Mouse (Mus musculus) Patski (cell line): Measurements from ENCODE around the gene Omp. TPM values are rescaled to one million over a fixed set of nuclear protein-coding genes. Genes with fewer than 3 reads are reported as not detected.
"Not testable (repeated sequence)": the region's sequence is repeated elsewhere in the genome, so short reads cannot be mapped to it uniquely, and the experiment has no call there.

Experiments
- ATAC-seq: fragments of 100-300 bp; one replicate; pipeline ENCODE4 v1.8.0; 2021
- CTCF ChIA-PET: fragments of 350-600 bp; sonication (Branson Sonifier 250); formaldehyde crosslinking; loops from one replicate; lab custom pipeline; 2022; ENCODE audit warnings: inconsistent platforms; lab: Charles Lee
- POLR2A ChIA-PET: fragments of 350-600 bp; sonication (Branson Sonifier 250); formaldehyde crosslinking; loops from one replicate; lab custom pipeline; 2022; ENCODE audit warnings: antibody characterized with exemption, inconsistent platforms; lab: Charles Lee
- DNase-seq: peaks from one replicate; pipeline ENCODE4 v3.0.0-alpha.2; 2011; ENCODE audit warnings: low read depth, low spot score
- H3K27me3 ChIP-seq: fragments of 371-371 bp; one replicate; pipeline ENCODE4 v1.5.1; 2021
- CTCF ChIP-seq: fragments of 100-300 bp; IDR thresholded peaks from one replicate; pipeline ENCODE4 v1.5.1; 2021
- in situ Hi-C: fragments of 300-500 bp; cut with MboI; formaldehyde crosslinking; loops from 3 replicates; pipeline ENCODE4 v1.11.1; 2018; ENCODE audit warnings: low pct_unique_long_range_greater_than_20kb, mixed read lengths
- polyA plus RNA-seq: library from polyadenylated mRNA; unstranded; gene quantifications from one replicate; pipeline ENCODE4 v1.2.3, GENCODE M21; 2021

Gene Omp
- 0.62 TPM for polyA plus RNA-seq

GRCm38 (mm10) chr7:98145402-98145801, at the start of gene Omp:
Gene Omp, minus strand, starts transcription at chr7:98145502.
- POLR2A ChIA-PET: interaction anchor here (1.0 kb wide), 1 partner anchor 46 kb away, joined by 3 read pairs; no protein-coding TSS in a partner anchor
- ATAC-seq (no peak), DNase-seq (no peak)
- in situ Hi-C loops: no loop called here
- CTCF ChIA-PET: interaction anchor here (1.3 to 2.1 kb wide), 3 partner anchors 11 to 45 kb away, joined by 5 to 9 read pairs (median 7); no protein-coding TSS in a partner anchor
- TF ChIP-seq CTCF: no peak
- H3K27me3 ChIP-seq: no peaks in the 10 kb centered on the region

DNA sequence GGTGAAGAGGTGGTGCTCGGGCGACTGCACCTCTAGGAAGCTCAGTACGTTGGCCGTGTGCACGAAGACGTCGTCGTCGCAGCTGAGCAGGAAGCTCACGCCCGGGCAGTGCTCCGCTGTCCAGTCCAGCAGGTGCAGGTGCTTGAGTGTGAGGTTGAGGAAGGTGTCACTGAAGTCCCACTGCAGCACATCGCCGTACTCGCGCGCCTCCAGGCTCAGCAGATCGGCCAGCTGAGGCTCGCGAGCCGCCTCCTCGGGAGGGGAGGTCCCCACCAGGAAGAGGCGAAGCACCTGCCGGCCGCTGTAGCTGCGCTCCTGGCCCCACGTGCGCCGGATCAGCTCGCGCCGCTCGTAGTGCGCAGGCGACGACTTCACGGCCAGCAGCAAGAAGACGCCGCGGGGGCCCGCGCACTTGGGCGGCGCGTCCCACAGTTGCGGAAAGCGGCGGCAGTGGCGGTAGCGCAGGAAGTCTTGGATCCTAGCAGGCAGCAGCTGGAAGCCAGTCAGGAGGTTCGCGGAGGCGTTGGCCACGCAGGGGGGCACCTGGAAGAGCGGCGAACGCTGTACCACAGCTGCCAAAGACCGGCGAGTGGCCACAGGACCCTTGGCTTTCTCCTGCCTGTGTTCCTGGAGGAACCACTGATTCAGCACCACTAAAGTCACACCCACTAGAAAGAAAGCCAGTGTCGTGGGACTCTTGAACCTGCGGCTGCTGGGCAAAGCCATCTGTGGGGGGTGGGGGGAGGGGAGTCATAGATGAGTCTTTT, 48.9 kb upstream of the Omp start:
- CTCF ChIA-PET: interaction anchor here (1.0 to 1.4 kb wide), 3 partner anchors 8 to 118 kb away, joined by 3 to 4 read pairs (median 3); no protein-coding TSS in a partner anchor

DNA sequence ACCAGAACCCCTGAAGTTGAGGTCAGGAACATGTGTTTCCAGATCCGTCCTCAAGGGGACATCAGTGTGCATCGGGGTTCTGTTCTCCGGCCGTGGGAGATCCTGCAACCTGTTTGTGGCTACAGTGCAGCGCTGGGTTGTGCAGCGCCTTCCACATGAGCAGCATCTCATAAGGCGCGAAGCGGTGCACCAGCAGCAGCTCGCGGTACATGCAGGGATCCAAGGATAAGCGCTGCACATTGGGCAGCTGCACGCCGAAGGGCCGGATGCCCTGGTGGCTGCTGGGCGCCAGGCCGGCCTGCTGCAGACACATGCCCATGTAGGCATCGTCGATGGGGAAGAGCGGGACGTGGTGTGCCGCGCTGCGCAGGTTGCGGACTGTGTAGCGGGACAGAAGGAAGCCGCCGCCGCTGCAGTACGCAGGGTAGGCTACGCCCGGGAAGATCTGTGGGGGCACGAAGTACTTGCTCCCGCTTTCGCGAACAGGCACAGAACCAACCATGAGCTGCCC, 48.3 kb upstream of the Omp start:
- CTCF ChIA-PET: interaction anchor here (1.0 to 1.4 kb wide), 5 partner anchors 9 to 118 kb away, joined by 3 to 5 read pairs (median 4); no protein-coding TSS in a partner anchor

More for the DNA sequence above, 48.9 kb upstream of the Omp start:
- POLR2A ChIA-PET: interaction anchor here (0.7 to 1.2 kb wide), 2 partner anchors 39 to 58 kb away, joined by 3 read pairs; no protein-coding TSS in a partner anchor
- in situ Hi-C loops: loop anchor here (5.0 kb wide), 2 partner anchors 42 to 148 kb away; no protein-coding TSS in a partner anchor
- ATAC-seq (no peak), DNase-seq (no peak)
- H3K27me3 ChIP-seq: peaks cover 10% of the 10 kb centered on the region
- TF ChIP-seq CTCF: no peak

GRCm38 (mm10) chr7:98191571-98192250, 46.4 kb upstream of the Omp start:
- in situ Hi-C loops: loop anchor here (5.0 kb wide), 2 partner anchors 39 to 151 kb away; no protein-coding TSS in a partner anchor
- peak; percentile 91 for TF ChIP-seq CTCF
- peaks cover 10% of the 10 kb centered on the region for H3K27me3 ChIP-seq
- ChIA-PET CTCF (interaction anchor here (0.7 to 7.0 kb wide), 13 partner anchors 12 to 88 kb away, joined by 3 to 110 read pairs (median 6); no protein-coding TSS in a partner anchor), POLR2A (interaction anchor here (0.7 to 1.3 kb wide), 4 partner anchors 26 to 144 kb away, joined by 3 to 4 read pairs (median 3); partner anchors contain the start of gene Omp)
- ATAC-seq: peak; percentile 15
- DNase-seq: no peak

More for the DNA sequence above, 48.3 kb upstream of the Omp start:
- DNase-seq (no peak), ATAC-seq (no peak)
- TF ChIP-seq CTCF: peak; percentile 65
- POLR2A ChIA-PET: interaction anchor here (0.7 to 1.2 kb wide), 2 partner anchors 39 to 58 kb away, joined by 3 read pairs; no protein-coding TSS in a partner anchor
- H3K27me3 ChIP-seq: peaks cover 10% of the 10 kb centered on the region
- in situ Hi-C loops: loop anchor here (5.0 kb wide), 2 partner anchors 41 to 149 kb away; no protein-coding TSS in a partner anchor

DNA sequence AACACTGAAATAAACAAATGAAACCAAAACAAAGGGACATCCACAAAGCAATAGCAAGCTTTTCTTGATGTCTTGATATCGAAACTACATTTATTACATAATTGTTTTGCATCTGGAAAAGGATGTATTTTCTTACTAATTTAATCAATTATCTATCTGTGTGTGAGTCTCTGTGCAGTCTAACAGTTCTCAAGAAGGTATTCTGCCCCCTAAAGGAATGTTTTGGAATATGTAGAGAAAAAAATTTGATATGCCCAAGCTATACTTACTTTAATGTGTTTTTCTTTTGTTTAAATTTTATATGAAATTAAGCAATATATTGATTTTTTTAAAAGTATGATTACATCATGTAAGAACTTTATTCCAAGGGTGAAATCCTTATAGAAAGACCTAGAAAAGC, 45.3 kb upstream of the Omp start:
- H3K27me3 ChIP-seq: peaks cover 10% of the 10 kb centered on the region
- ATAC-seq (no peak), DNase-seq (no peak)
- in situ Hi-C loops: loop anchor here (5.0 kb wide), 2 partner anchors 38 to 152 kb away; no protein-coding TSS in a partner anchor
- ChIA-PET POLR2A (interaction anchor here (0.5 to 1.3 kb wide), 3 partner anchors 45 to 129 kb away, joined by 3 to 4 read pairs (median 3); partner anchors contain the start of gene Omp), CTCF (interaction anchor here (0.7 to 7.0 kb wide), 16 partner anchors 9 to 87 kb away, joined by 3 to 110 read pairs (median 6); partner anchors contain the start of genes B3gnt6 and Omp)
- peak; percentile 47 for TF ChIP-seq CTCF

DNA sequence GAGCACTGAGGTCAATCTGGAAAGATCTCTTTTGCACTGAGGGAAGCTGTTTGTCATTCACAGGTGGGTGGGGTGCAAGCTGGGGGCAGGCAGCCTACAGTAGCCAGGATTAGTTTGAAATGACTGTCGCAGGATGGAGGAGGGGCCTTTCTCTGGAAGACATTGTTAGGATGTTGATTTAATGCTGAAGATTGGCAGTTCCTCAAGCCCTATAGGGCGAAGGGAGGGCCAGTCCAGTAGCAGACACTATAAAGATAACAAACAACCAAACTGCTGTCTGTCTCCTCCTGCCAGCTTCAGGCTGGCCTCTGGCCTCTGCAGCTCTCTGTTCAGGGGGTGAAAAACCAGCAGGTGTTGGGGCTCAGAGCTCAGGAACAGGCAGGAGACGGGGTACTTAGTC, 44.4 kb upstream of the Omp start:
- TF ChIP-seq CTCF: no peak
- DNase-seq: no peak
- ChIA-PET POLR2A (interaction anchor here (0.7 kb wide), 1 partner anchor 53 kb away, joined by 4 read pairs; no protein-coding TSS in a partner anchor), CTCF (interaction anchor here (1.3 to 7.0 kb wide), 11 partner anchors 10 to 58 kb away, joined by 3 to 110 read pairs (median 6); partner anchors contain the start of genes B3gnt6 and Omp)
- ATAC-seq: no peak
- in situ Hi-C loops: loop anchor here (5.0 kb wide), 2 partner anchors 37 to 153 kb away; no protein-coding TSS in a partner anchor
- peaks cover 10% of the 10 kb centered on the region for H3K27me3 ChIP-seq

DNA sequence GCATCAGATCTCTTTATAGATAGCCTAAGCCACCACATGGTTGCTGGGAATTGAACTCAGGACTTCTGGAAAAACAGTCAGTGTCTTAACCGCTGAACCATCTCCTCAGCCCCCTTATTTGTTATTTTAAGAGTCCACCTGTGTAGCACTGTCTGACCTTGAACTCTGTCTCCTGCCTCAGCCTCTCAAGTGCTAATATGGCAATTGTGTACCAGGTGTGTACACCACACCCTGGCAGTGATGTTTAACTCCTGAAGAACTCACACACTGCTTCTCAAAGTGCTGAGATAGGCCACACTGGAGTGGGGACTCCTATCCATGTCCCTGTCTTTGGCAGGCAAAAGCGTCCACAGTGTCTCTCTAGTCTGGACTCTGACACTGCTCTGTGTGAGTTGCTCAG, 43.4 kb upstream of the Omp start:
- H3K27me3 ChIP-seq: peaks cover 3% of the 10 kb centered on the region
- no peak for TF ChIP-seq CTCF
- DNase-seq (no peak), ATAC-seq (no peak)
- ChIA-PET POLR2A (no interaction called here), CTCF (interaction anchor here (1.9 to 7.0 kb wide), 2 partner anchors 16 to 35 kb away, joined by 5 to 110 read pairs; no protein-coding TSS in a partner anchor)
- in situ Hi-C loops: no loop called here

DNA sequence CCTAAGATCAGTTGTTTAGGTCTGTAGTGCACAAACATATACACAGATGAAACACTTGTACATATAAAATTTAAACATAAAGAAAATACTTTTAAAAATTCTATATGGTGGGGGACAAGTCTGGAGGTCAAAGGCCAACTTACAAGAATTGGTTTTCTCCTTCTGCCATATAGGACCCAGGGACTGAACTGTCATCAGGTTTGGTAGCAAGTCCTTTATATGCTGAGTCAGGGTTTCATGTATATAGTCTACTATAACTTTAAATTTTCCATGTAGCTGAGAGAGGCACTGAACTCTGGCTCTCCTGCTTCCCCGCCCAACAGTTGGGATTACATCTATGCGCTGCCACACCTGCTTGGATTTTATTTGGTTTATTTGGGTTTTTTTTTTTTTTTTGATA, 42.9 kb upstream of the Omp start:
- ChIA-PET POLR2A (no interaction called here), CTCF (interaction anchor here (7.0 kb wide), 1 partner anchor 34 kb away, joined by 110 read pairs; no protein-coding TSS in a partner anchor)
- ATAC-seq (no peak), DNase-seq (no peak)
- in situ Hi-C loops: no loop called here
- H3K27me3 ChIP-seq: no peaks in the 10 kb centered on the region
- no peak for TF ChIP-seq CTCF

DNA sequence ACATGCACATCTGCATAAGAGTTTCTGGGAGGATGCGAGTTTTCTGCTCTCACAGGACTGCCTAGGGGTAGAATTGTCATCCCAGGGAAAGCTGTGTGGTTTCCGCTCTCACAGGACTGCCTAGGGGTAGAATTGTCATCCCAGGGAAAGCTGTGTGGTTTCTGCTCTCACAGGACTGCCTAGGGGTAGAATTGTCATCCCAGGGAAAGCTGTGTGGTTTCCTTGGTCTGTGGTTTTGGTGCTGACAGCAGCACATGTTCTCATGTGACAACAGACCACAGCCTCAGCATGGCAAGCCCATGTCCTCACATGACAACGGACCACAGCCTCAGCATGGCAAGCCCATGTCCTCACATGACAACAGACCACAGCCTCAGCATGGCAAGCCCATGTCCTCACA, 42.0 kb upstream of the Omp start:
- in situ Hi-C loops, H3K27me3 ChIP-seq, POLR2A ChIA-PET, DNase-seq, ATAC-seq: not testable (repeated sequence)
- CTCF ChIA-PET: interaction anchor here (1.3 to 7.0 kb wide), 2 partner anchors 33 to 59 kb away, joined by 4 to 110 read pairs; no protein-coding TSS in a partner anchor
